Mouse (Mus musculus) testis, adult 2 months (tissue): ENCODE data around the gene Bex2. TPM values are rescaled to one million over a fixed set of nuclear protein-coding genes. Genes with fewer than 3 reads are reported as not detected.

Source experiments
- H3K27ac ChIP-seq: fragments of 200-500 bp; 2 replicates; pipeline ENCODE4 v1.5.1; 2012; ENCODE audit warnings: low read depth, low read length; ENCODE audit not compliant: control insufficient read depth, insufficient read depth
- H3K27me3 ChIP-seq: fragments of 200-500 bp; 2 replicates; pipeline ENCODE4 v1.6.1; 2012; ENCODE audit warnings: mild to moderate bottlenecking, low read length, moderate library complexity; ENCODE audit not compliant: control insufficient read depth, insufficient read depth
- H3K36me3 ChIP-seq: fragments of 200-500 bp; 2 replicates; pipeline ENCODE4 v1.6.1; 2012; ENCODE audit warnings: mild to moderate bottlenecking, low read length; ENCODE audit not compliant: control insufficient read depth, insufficient read depth
- H3K4me1 ChIP-seq: fragments of 200-500 bp; 2 replicates; pipeline ENCODE4 v1.6.1; 2012; ENCODE audit warnings: low read length; ENCODE audit not compliant: control insufficient read depth, insufficient read depth
- H3K4me3 ChIP-seq: fragments of 200-500 bp; 2 replicates; pipeline ENCODE4 v1.5.1; 2012; ENCODE audit warnings: low read depth, mild to moderate bottlenecking, low read length, moderate library complexity, mixed read lengths; ENCODE audit not compliant: control insufficient read depth
- CTCF ChIP-seq: fragments of 200-500 bp; IDR thresholded peaks from 2 replicates; pipeline ENCODE4 v1.5.1; 2012; ENCODE audit warnings: low read depth, mild to moderate bottlenecking, inconsistent platforms, low read length, moderate library complexity; ENCODE audit not compliant: control insufficient read depth, insufficient read depth, insufficient replicate concordance
- polyA plus RNA-seq: library from polyadenylated mRNA; depleted of rRNA; stranded (reverse); fragments of >200 nt; gene quantifications from 2 replicates; pipeline ENCODE4 v1.2.3, GENCODE M21; 2012; rRNA removed

The Bex2 gene
- polyA plus RNA-seq, 1 experiment = 3.9 TPM

GRCm38 (mm10) chrX:136030331-136030730 lies 37.7 kb downstream of the Bex2 start:
- no peaks in the 10 kb centered on the region for H3K4me1 ChIP-seq
- H3K36me3 ChIP-seq = no peaks in the 10 kb centered on the region
- no peaks in the 10 kb centered on the region for H3K27me3 ChIP-seq
- no peak for TF ChIP-seq CTCF
- H3K4me3 ChIP-seq = no peak overlapping the region
- no peak overlapping the region for H3K27ac ChIP-seq

Other genes with a start within 250 kb of the Bex2 start
- 9.3 and 14.6 TPM in 2 replicates for gene Gprasp2, start 229.2 kb downstream of the Bex2 start, polyA plus RNA-seq
- 4.9 and 7.1 TPM in 2 replicates for gene Arxes2, start 74.4 kb downstream of the Bex2 start, polyA plus RNA-seq
- gene Arxes1, start 34.9 kb downstream of the Bex2 start, polyA plus RNA-seq = 0.33 and 0.38 TPM in 2 replicates
- gene Nxf3, start 17.0 kb upstream of the Bex2 start, polyA plus RNA-seq = 42.6 and 67.8 TPM in 2 replicates
- gene Bex4, start 70.8 kb upstream of the Bex2 start, polyA plus RNA-seq = 13.1 and 17.0 TPM in 2 replicates
- 3.8 and 4.2 TPM in 2 replicates for gene Tceal8, start 104.1 kb upstream of the Bex2 start, polyA plus RNA-seq
- not detected in 2 replicates for gene Tceal5, start 135.6 kb upstream of the Bex2 start, polyA plus RNA-seq
- not detected in 2 replicates for gene Tceal7, start 146.5 kb upstream of the Bex2 start, polyA plus RNA-seq
- 1.9 and 2.2 TPM in 2 replicates for gene Bex1, start 147.3 kb upstream of the Bex2 start, polyA plus RNA-seq
- gene Tceal9, start 176.8 kb upstream of the Bex2 start, polyA plus RNA-seq = 7.4 and 9.7 TPM in 2 replicates
- 16.1 and 16.4 TPM in 2 replicates for gene Bex3, start 202.0 kb upstream of the Bex2 start, polyA plus RNA-seq